Mouse (Mus musculus) limb, embryonic 13.5 days (tissue): ENCODE measurements around the gene Bri3. TPM values are rescaled to one million over a fixed set of nuclear protein-coding genes. Genes with fewer than 3 reads are reported as not detected.
"Not testable (repeated sequence)": the region's sequence is repeated elsewhere in the genome, so short reads cannot be mapped to it uniquely, and the experiment has no call there.

Experiments used
- ATAC-seq: fragments of 200-750 bp; cut with Nextera tagmentation; 2 replicates; pipeline ENCODE4 v1.8.0; 2017; ENCODE audit warnings: low read depth, moderate number of reproducible peaks, moderate TSS enrichment; ENCODE audit not compliant: low FRiP score
- H3K27ac ChIP-seq: fragments of 300-500 bp; sonication (generic); 2 replicates; pipeline ENCODE4 v1.5.1; 2015; ENCODE audit warnings: inconsistent platforms, mild to moderate bottlenecking, moderate library complexity
- H3K27me3 ChIP-seq: fragments of 300-500 bp; sonication (generic); 2 replicates; pipeline ENCODE4 v1.6.1; 2015; ENCODE audit warnings: mild to moderate bottlenecking, inconsistent platforms
- H3K36me3 ChIP-seq: fragments of 300-500 bp; sonication (generic); 2 replicates; pipeline ENCODE4 v1.6.1; 2015; ENCODE audit warnings: inconsistent platforms, mild to moderate bottlenecking, moderate library complexity
- H3K4me1 ChIP-seq: fragments of 300-500 bp; sonication (generic); 2 replicates; pipeline ENCODE4 v1.6.1; 2015; ENCODE audit warnings: inconsistent platforms
- H3K4me2 ChIP-seq: fragments of 300-500 bp; sonication (generic); replicated peaks from 2 replicates; pipeline ENCODE4 v1.6.1; 2015; ENCODE audit warnings: inconsistent platforms, mild to moderate bottlenecking, moderate library complexity
- H3K4me3 ChIP-seq: fragments of 300-500 bp; sonication (generic); 2 replicates; pipeline ENCODE4 v1.5.1; 2015; ENCODE audit warnings: moderate library complexity, mild to moderate bottlenecking, inconsistent platforms
- H3K9ac ChIP-seq: fragments of 300-500 bp; sonication (generic); 2 replicates; pipeline ENCODE4 v1.6.1; 2015; ENCODE audit warnings: mild to moderate bottlenecking, inconsistent platforms
- H3K9me3 ChIP-seq: fragments of 300-500 bp; sonication (generic); 2 replicates; pipeline ENCODE4 v1.6.1; 2016; ENCODE audit warnings: inconsistent platforms
- WGBS: fragments of 180-500 bp; shearing (Covaris S2); methylation state at CpG from one replicate; pipeline ENCODE4 v1.1.7; 2015; 5-methylcytosine and 5-hydroxymethylcytosine counted together
- polyA plus RNA-seq: library from polyadenylated mRNA; unstranded; fragments of >200 nt; fragmentation: Nextera tagmentation; extraction: Ambion mirVana; gene quantifications from 2 replicates; pipeline ENCODE4 v1.2.1, GENCODE M21; 2015

Bri3 gene
- polyA plus RNA-seq, 1 experiment from 2014 or later: 112 TPM

DNA sequence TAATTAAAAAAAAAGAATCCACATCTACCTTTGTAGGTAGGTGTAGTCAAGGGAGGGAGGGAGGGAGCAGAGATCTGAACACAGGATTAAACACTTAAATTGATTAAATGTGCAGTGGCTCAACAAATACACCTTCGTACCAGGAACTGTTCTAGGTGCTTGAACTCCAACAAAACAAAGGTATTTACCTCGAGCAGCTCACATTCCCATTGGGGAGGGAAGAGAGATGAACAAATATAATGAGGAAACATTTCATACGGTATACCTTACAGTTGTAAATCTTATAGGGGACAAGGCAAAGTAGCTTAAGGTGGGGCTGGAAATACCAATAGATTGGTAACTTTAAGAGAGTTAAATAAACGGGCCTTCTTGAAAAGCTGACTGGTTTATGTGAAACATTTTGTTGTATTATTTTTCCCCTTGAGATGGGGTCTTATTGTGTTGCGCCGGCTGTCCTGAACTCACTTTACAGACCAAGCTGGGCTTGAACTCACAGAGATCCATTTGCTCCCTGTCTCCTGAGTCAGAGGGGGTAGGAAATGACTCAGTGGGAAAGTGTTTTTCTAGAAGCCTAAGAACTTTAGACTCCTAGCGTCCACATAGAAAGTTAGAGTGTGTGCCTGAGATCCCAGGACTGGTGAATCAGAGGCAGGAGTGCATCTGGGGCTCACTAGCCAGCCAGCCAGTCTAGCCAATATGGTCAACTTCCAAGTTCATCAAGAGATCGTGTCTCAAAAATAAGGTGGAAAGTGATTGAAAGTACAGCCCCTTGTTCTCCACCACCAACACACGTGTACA lies 108.2 kb downstream of the Bri3 start:
- Histone ChIP-seq H3K4me3 (no peak overlapping the region), H3K27ac (no peak overlapping the region), H3K9ac (no peak overlapping the region), H3K36me3 (no peaks in the 10 kb centered on the region), H3K9me3 (no peaks in the 10 kb centered on the region), H3K4me1 (0 out of 2 replicates have a peak, but pooled peaks cover 4% of the 10 kb centered on the region), H3K27me3 (no peaks in the 10 kb centered on the region), H3K4me2 (no peak overlapping the region)
- 85% methylated on average over 9 of the region's 9 CpGs for WGBS
- ATAC-seq: no peak

DNA sequence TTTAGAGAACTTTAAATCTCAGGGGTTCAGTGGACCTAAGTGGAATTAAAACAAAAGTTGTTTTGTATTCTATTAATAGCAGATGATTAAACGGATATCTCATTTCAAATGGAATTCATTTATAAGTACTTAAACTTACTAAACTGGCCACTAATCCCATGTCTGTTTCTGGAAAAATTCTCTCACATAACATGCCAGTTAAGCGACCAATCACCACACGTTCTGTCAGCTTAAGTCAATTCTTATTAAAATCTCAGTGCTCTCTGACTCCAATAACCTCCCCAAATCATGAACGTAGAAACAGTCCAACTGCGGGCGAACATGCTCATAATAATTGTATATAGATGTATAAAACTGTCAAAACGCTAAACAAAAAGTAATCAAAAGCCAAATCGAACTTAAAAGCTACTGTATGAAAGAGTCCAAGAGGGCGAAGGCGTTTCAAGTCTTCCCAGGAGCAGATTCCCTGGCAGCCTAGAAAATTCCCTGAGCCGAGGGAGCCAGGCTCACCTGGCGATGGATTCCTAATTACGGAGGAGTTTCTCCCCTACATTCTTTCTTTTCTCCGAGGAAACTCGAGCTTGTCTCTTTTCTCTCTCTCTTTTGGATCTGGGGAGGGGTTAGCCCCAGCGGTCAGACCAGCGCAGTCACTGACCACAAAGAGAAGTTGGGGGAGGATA lies 112.7 kb downstream of the Bri3 start:
- ATAC-seq: no peak
- Histone ChIP-seq H3K9ac (peak overlapping the region; percentile 72), H3K9me3 (no peaks in the 10 kb centered on the region), H3K36me3 (no peaks in the 10 kb centered on the region), H3K4me1 (peaks cover 8% of the 10 kb centered on the region; the same call in 1 of the 2 replicates), H3K4me2 (peak overlapping the region; percentile 90), H3K27ac (no peak overlapping the region; the same call in 1 of the 2 replicates), H3K27me3 (no peaks in the 10 kb centered on the region), H3K4me3 (peak overlapping the region; percentile 62)
- WGBS: 4% methylated on average over 17 of the region's 17 CpGs

DNA sequence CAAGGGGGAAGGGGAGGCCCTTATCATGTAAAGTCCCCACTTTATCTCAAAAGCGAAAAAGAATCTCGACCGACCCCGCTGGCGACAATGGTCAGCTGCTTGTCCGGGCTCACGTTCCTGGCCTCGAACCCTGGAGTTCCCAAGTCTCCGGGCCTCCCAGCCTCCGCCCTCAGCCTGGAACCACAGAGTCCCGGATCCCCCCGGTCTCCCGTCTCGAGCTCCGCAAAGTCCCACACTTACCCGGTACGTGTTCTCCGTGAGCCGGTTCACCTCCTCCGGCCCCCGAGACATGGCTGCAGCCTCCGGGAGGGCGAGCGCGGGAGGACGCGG lies 113.3 kb downstream of the Bri3 start:
- no peak for ATAC-seq
- Histone ChIP-seq H3K4me2 (peak overlapping the region; percentile 90), H3K27ac (peak overlapping the region; percentile 28), H3K27me3 (no peaks in the 10 kb centered on the region), H3K4me1 (peaks cover 8% of the 10 kb centered on the region; the same call in 1 of the 2 replicates), H3K9me3 (no peaks in the 10 kb centered on the region), H3K36me3 (no peaks in the 10 kb centered on the region), H3K9ac (peak overlapping the region; percentile 72), H3K4me3 (peak overlapping the region; percentile 62)
- WGBS: 0% methylated on average over 26 of the region's 27 CpGs

DNA sequence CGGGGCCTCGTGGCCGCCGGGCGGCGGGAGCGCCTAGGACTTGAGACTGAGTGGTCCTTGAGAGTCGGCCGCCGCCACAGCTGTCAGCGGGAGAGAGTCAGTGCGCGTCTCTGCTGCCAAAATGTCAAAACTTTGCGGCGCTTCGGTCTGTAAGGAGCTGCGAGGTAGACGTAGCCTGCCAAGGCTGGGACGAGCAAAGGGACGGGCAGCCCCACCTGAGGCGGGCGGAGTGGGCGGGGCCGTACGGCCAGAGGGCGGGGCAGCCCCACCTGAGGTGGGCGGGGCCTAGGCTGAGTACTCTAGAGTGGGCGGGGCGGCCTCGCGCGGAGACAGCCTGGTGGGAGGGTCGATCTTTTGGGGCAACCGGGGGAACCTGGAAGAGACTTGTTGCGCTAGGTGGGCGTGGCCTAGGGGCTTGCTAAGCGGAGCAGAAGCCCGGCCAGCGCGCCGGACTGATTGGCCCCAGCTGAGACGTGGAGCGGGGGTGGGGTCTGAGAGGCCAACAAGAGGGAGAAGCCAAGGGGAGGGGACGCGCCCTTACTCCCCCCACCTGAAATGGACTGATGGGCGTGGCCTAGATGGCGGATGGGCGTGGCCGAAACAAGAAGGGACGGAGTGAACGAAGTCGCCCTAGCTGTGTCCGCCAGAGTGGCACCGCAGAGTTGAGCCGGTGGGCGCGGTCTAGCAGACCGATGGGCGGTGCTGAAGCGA lies 113.8 kb downstream of the Bri3 start, which contains the start of gene Baiap2l1:
TSS of gene Baiap2l1 (minus strand) at position 232 of the 711 bp plus-strand sequence.
- under 1% methylated on average over 58 of the region's 60 CpGs for WGBS
- H3K36me3 ChIP-seq: no peaks in the 10 kb centered on the region
- H3K9me3 ChIP-seq: no peaks in the 10 kb centered on the region

DNA sequence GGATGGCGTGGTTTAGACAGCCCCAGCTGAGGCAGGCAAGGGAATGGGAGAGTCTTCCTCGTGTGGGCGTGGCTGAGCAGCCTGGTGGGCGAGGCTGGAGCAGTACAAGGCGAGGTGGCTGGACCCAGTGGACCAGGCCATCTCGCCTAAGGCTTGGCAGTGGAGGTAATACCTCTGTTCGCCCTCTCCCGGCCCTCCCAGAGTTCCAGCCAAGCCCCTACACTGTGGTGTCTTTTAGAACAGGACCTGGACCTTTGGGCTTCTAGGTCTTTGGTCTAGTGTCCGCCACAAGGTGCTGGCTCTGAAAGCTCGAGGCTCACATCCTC lies 114.3 kb downstream of the Bri3 start:
- peak overlapping the region; percentile 48 for H3K9ac ChIP-seq
- H3K4me2 ChIP-seq: peak overlapping the region; percentile 90
- H3K27me3 ChIP-seq: no peaks in the 10 kb centered on the region
- no peaks in the 10 kb centered on the region for H3K36me3 ChIP-seq
- 8% methylated on average over 10 of the region's 10 CpGs for WGBS
- H3K9me3 ChIP-seq: no peaks in the 10 kb centered on the region
- H3K4me3 ChIP-seq: peak overlapping the region; percentile 62
- H3K4me1 ChIP-seq: peaks cover 8% of the 10 kb centered on the region; the same call in 1 of the 2 replicates
- H3K27ac ChIP-seq: no peak overlapping the region
- no peak for ATAC-seq

More for the DNA sequence above, 113.8 kb downstream of the Bri3 start, which contains the start of gene Baiap2l1:
- peak within 1 kb of the TSS; percentile 72 for H3K9ac ChIP-seq
- peak; percentile 96 for ATAC-seq
- peak within 1 kb of the TSS; percentile 62 for H3K4me3 ChIP-seq
- no peaks in the 10 kb centered on the region for H3K27me3 ChIP-seq
- H3K27ac ChIP-seq: peak within 1 kb of the TSS; percentile 28
- peak within 1 kb of the TSS; percentile 90 for H3K4me2 ChIP-seq
- H3K4me1 ChIP-seq: peaks cover 8% of the 10 kb centered on the region; the same call in 1 of the 2 replicates

DNA sequence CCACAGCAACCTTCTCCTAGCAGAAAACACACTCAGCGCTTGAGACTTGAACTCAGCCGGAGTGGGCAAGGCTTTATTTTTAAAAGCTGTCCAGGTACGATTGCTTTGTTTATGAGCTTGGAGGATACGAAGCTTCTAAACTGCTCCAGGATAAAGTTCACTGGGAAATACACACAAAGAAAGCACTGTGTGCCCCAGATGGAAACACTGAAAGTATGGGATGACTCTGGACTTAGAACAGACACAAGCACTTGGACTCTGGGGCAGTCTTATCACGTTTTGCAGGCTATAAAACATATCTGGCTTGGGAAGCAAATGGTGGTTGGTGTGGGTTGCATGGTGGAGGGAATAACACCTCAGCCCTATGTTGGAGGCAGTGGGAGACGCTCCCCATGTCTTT lies 115.6 kb downstream of the Bri3 start:
- Histone ChIP-seq H3K27ac (no peak overlapping the region), H3K9me3 (no peaks in the 10 kb centered on the region), H3K36me3 (no peaks in the 10 kb centered on the region), H3K9ac (no peak overlapping the region), H3K4me1 (peaks cover 8% of the 10 kb centered on the region; the same call in 1 of the 2 replicates), H3K4me3 (no peak overlapping the region), H3K27me3 (no peaks in the 10 kb centered on the region), H3K4me2 (no peak overlapping the region)
- 61% methylated on average over 6 of the region's 6 CpGs for WGBS
- no peak for ATAC-seq

DNA sequence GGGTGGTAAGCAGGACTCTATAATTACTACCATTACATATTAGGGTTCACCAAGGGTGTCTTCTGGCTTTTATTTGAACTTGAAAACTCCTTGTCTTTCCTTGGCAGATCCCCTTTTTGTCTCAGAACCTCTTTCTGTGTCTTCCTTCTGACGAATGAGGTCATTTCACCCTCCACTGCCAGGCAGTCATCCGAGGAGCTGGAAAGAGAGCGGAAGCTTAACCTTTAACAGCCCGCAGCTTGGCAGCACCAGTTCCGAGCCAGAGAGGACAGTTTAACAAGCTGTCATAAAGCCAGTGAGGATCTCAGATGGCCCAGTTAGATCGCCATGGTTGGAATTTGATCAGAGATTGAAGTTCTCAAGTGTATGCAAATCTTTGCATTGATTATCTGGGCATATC lies 116.1 kb downstream of the Bri3 start:
- H3K36me3 ChIP-seq: no peaks in the 10 kb centered on the region
- no peak for ATAC-seq
- 41% methylated on average over 6 of the region's 6 CpGs for WGBS
- no peak overlapping the region for H3K4me3 ChIP-seq
- peaks cover 8% of the 10 kb centered on the region; the same call in 1 of the 2 replicates for H3K4me1 ChIP-seq
- no peaks in the 10 kb centered on the region for H3K9me3 ChIP-seq
- no peaks in the 10 kb centered on the region for H3K27me3 ChIP-seq
- H3K27ac ChIP-seq: no peak overlapping the region
- H3K4me2 ChIP-seq: no peak overlapping the region
- no peak overlapping the region for H3K9ac ChIP-seq

DNA sequence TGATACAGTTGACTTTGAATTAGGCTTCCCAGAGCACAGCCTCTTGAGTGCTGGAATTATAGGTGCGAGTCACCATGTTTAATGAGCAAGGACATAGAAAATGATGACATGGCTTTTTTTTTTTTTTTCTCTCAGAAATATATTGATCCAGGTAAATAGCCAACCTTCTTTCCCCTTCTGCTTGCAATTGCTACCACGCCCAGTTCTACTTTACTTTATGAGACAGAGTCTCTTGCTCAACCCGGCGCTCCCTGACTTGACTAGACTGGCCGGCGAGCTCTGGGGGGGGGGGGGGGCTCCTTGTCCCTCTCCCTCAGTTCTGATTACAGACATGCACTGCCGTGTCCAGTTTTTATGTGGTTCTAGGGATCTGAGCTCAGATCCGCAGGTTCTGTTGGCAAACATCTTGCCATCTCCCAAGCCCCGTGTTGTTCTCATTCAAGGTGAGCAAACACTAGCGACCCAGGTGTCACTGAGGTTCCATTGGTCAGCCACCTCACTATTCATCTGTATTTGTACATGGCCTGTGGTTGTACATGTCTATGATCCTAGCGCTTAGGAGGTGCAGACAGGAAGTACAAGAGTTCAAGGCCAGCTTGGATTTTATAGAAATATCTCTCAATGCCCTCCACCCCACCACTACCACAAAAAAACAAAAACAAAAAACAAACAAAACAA lies 120.6 kb downstream of the Bri3 start:
- WGBS: 94% methylated on average over 11 of the region's 11 CpGs
- no peaks in the 10 kb centered on the region for H3K9me3 ChIP-seq
- no peaks in the 10 kb centered on the region for H3K27me3 ChIP-seq
- no peak overlapping the region for H3K4me3 ChIP-seq
- ATAC-seq: no peak
- H3K27ac ChIP-seq: no peak overlapping the region
- H3K9ac ChIP-seq: no peak overlapping the region
- no peaks in the 10 kb centered on the region for H3K4me1 ChIP-seq
- H3K36me3 ChIP-seq: no peaks in the 10 kb centered on the region
- H3K4me2 ChIP-seq: no peak overlapping the region

DNA sequence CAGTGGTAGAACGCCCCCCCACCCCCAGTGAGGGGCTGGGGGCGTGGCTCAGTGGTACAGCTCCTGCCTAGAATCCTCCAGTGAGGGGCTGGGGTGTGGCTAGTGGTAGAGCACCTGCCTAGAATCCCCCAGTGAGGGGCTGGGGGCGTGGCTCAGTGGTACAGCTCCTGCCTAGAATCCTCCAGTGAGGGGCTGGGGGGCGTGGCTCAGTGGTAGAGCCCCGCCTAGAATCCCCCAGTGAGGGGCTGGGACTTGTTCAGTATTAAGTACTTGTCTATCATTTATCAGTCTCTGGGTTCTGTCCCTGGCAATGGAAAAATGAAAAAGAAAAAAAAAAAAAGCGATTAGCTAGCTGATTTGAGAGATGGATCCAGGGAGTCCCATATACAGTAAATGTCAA lies 122.3 kb downstream of the Bri3 start:
- ATAC-seq: not testable (repeated sequence)

DNA sequence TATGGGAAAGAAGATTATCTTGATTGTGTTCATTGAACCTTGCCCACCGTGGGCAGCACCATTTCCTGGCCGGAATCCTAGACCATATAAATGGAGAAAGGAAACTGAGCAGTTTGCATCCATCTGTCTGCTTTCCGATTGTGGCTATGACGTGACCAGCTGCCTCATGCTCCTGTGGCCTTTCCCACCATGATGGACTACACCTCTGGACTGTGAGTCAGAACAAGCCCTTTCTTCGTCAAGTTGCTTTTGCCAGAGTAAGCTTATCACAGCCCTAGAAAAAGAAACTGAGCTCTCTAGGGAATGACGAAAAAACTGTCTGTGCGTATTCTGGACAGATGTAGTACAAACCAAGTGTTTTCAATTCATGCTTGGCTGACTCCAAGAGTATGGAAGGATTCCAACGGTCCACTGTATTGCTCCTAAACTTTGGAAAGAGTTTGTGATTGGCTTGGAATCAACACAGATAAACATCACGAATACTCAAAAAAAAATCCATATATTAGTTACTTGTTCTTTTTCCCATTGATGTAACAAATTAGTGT lies 124.5 kb downstream of the Bri3 start:
- Histone ChIP-seq H3K27ac (no peak overlapping the region), H3K4me1 (no peaks in the 10 kb centered on the region), H3K9ac (no peak overlapping the region), H3K27me3 (no peaks in the 10 kb centered on the region), H3K4me3 (no peak overlapping the region), H3K9me3 (no peaks in the 10 kb centered on the region), H3K4me2 (no peak overlapping the region), H3K36me3 (no peaks in the 10 kb centered on the region)
- 84% methylated on average over 9 of the region's 9 CpGs for WGBS
- no peak for ATAC-seq

More for the DNA sequence above, 122.3 kb downstream of the Bri3 start:
- not testable (repeated sequence) for H3K9ac ChIP-seq, H3K36me3 ChIP-seq, H3K9me3 ChIP-seq, H3K4me3 ChIP-seq, H3K27me3 ChIP-seq, H3K4me1 ChIP-seq, H3K4me2 ChIP-seq, H3K27ac ChIP-seq
- 82% methylated on average over 6 of the region's 6 CpGs for WGBS

DNA sequence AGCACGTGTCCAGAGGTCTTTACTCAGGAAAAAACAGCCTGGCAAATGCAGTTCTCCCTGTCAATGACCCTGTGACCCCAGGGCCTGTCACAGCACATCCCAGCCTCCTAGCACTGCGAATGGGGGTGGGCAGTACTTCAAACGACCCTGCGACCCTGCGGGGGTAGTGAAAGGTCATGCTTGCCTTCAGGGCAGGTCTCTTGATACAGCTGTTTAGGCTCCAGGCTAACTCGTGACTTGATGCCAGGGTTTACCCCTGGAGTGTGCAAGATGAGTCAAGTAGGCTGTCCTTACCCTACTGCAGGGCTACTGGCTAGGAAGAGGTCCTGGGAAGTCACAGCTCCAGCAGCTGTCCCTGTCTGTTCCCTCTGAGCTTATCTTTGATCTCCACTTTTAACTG lies 126.7 kb downstream of the Bri3 start:
- Histone ChIP-seq H3K27me3 (no peaks in the 10 kb centered on the region), H3K9me3 (no peaks in the 10 kb centered on the region), H3K4me2 (no peak overlapping the region), H3K4me3 (no peak overlapping the region), H3K9ac (no peak overlapping the region), H3K27ac (no peak overlapping the region), H3K36me3 (no peaks in the 10 kb centered on the region), H3K4me1 (no peaks in the 10 kb centered on the region)
- ATAC-seq: peak; percentile 72; the same call in 1 of the 2 replicates
- WGBS: 3% methylated on average over 6 of the region's 6 CpGs
